Mouse (Mus musculus) midbrain, embryonic 13.5 days (tissue): Measurements from ENCODE around the gene Wdr17. TPM values are rescaled to one million over a fixed set of nuclear protein-coding genes. Genes with fewer than 3 reads are reported as not detected.

ENCODE experiments used
- ATAC-seq: fragments of 200-750 bp; cut with Nextera tagmentation; 2 replicates; pipeline ENCODE4 v1.8.0; 2017; ENCODE audit warnings: mild to moderate bottlenecking, moderate TSS enrichment, moderate library complexity
- H3K27ac ChIP-seq: fragments of 300-500 bp; sonication (generic); 2 replicates; pipeline ENCODE4 v1.5.1; 2015; ENCODE audit warnings: inconsistent platforms, mild to moderate bottlenecking, moderate library complexity
- H3K27me3 ChIP-seq: fragments of 300-500 bp; sonication (generic); 2 replicates; pipeline ENCODE4 v1.6.1; 2015; ENCODE audit warnings: mild to moderate bottlenecking, inconsistent platforms
- H3K36me3 ChIP-seq: fragments of 300-500 bp; sonication (generic); 2 replicates; pipeline ENCODE4 v1.6.1; 2015; ENCODE audit warnings: mild to moderate bottlenecking, inconsistent platforms
- H3K4me1 ChIP-seq: fragments of 300-500 bp; sonication (generic); replicated peaks from 2 replicates; pipeline ENCODE4 v1.6.1; 2015; ENCODE audit warnings: inconsistent platforms
- H3K4me2 ChIP-seq: fragments of 300-500 bp; sonication (generic); replicated peaks from 2 replicates; pipeline ENCODE4 v1.6.1; 2015; ENCODE audit warnings: moderate library complexity, mild to moderate bottlenecking, inconsistent platforms
- H3K4me3 ChIP-seq: fragments of 300-500 bp; sonication (generic); replicated peaks from 2 replicates; pipeline ENCODE4 v1.5.1; 2015; ENCODE audit warnings: mild to moderate bottlenecking, inconsistent platforms
- H3K9ac ChIP-seq: fragments of 300-500 bp; sonication (generic); replicated peaks from 2 replicates; pipeline ENCODE4 v1.6.1; 2015; ENCODE audit warnings: mild to moderate bottlenecking, inconsistent platforms
- H3K9me3 ChIP-seq: fragments of 300-500 bp; sonication (generic); 2 replicates; pipeline ENCODE4 v1.6.1; 2016; ENCODE audit warnings: mild to moderate bottlenecking, inconsistent platforms
- WGBS: fragments of 180-500 bp; shearing (Covaris S2); methylation state at CpG from one replicate; pipeline ENCODE4 v1.1.7; 2015; 5-methylcytosine and 5-hydroxymethylcytosine counted together
- polyA plus RNA-seq: library from polyadenylated mRNA; unstranded; fragments of >200 nt; fragmentation: Nextera tagmentation; extraction: Ambion mirVana; gene quantifications from 2 replicates; pipeline ENCODE4 v1.2.1, GENCODE M21; 2015

Gene Wdr17
- polyA plus RNA-seq, 1 experiment from 2014 or later: 9.5 TPM

DNA sequence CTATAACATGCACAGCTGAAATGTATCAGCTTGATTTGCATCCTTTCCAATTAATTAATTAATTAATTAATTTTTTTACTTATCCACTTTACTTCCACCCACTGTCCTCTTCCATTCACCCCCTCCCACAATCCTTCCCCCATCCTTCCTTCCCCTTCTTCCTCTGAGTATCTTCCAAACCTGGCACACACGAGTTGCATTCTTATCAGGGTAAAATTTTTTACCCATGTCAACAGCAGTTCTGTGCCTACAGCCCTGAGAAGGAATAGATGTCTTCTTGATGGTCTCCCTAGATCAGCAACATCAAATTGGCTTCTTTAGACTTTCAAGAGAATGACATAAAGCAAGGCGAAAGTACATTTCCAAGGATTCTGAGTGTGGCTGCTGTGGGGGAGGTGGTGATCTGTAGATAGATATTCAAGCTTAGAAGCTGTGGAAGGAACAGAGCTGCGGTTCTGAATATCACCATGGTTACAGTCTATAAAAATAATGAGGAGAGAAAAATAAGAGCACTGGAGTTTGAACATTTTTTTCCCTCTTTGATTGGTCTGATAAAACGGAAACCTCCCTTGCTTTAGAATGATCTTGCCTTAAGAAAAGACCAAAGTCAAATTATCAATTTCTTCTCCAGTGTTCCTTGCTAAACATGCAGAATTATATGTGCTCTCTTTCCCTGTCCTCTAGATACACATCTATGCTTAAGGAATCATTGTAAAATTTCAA lies 22.8 kb downstream of the Wdr17 start:
- Histone ChIP-seq H3K27ac (peak overlapping the region; percentile 72), H3K9me3 (no peaks in the 10 kb centered on the region), H3K4me3 (no peak overlapping the region), H3K4me2 (0 out of 2 replicates have a peak overlapping the region, but pooled peaks have one; percentile 9), H3K36me3 (no peaks in the 10 kb centered on the region), H3K9ac (no peak overlapping the region), H3K4me1 (peaks cover 9% of the 10 kb centered on the region; the same call in 1 of the 2 replicates), H3K27me3 (no peaks in the 10 kb centered on the region)
- ATAC-seq: peak; percentile 88
- 59% methylated on average over 4 of the region's 4 CpGs for WGBS

DNA sequence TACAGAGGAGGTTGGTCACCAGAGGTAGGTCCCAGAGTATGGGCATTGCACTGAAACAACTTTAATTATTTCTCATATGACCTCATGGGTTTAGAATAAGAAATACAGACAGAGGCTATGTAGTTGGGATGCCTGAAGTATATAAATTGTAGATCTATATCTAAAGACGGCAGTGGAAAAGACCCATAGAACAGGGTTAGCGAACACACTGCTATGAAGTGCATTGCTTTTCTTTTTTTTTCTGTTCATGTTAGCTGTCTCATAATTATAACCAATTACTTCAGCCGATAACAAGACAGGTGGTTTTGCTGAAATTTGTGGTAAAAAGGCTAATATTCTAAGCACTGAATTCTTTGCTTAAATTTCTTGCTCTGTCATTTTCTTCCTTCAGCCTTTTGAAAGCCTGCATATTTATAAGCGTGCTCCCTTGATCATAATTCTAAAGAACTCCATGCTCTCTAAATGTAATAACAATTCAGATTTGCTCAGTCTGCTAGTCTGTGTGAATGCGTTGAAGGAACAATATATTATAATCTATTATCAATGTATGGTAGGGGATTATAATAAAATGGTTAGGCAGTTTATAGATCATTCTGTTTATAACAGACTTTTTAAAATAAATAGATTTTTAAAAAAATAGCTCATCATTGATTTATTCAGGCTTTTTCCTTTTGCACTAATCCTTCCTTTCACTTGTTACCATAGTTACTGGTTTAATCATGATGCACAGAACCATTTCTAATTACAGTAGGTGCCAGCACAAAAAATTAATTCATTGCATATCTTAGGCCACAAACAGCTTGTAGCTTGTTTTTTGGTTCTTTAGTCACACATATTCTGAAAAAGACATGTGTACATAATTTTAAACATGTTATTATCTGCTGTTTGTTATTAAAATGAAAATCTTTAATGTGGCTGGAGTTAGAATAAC lies 50.7 kb downstream of the Wdr17 start:
- Histone ChIP-seq H3K9ac (no peak overlapping the region), H3K4me1 (peaks cover 10% of the 10 kb centered on the region), H3K27ac (peak overlapping the region; percentile 57), H3K27me3 (no peaks in the 10 kb centered on the region), H3K9me3 (no peaks in the 10 kb centered on the region), H3K4me2 (no peak overlapping the region), H3K36me3 (no peaks in the 10 kb centered on the region), H3K4me3 (no peak overlapping the region)
- peak; percentile 68 for ATAC-seq
- WGBS: 59% methylated on average over 5 of the region's 5 CpGs

DNA sequence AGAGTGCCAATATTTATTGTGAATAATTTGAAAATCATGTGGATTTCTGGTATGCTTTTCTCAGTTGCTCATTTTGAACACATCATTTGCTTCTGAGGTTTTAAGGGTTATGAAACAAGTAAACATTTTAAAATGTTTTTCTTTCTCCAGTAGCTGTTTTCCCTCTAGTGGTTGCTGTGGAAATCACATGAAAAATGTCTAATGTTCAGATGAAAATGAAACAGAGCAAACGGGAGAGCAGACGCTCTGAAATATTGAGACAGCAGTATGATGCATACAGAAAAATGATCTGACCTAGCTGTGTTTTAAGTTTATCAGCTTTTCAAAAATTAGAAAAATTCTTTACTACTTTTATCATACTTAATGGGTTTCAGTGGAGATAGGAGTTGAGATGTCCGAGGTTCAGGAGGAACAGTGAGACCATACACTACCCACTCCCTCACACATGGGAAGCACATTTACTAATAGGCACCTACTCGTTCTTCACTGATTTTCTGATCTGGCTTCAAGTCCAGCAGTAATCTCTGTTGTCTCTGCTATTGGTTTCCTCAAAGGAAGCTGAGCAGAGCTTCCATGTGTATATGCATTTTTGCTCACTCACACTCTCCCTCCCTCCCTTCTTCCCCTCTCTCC lies 57.1 kb downstream of the Wdr17 start:
- no peak overlapping the region for H3K27ac ChIP-seq
- no peak overlapping the region for H3K9ac ChIP-seq
- WGBS: 62% methylated on average over 4 of the region's 4 CpGs
- no peak for ATAC-seq
- H3K4me3 ChIP-seq: no peak overlapping the region
- H3K9me3 ChIP-seq: no peaks in the 10 kb centered on the region
- no peaks in the 10 kb centered on the region for H3K4me1 ChIP-seq
- no peaks in the 10 kb centered on the region for H3K27me3 ChIP-seq
- H3K36me3 ChIP-seq: no peaks in the 10 kb centered on the region
- H3K4me2 ChIP-seq: no peak overlapping the region

DNA sequence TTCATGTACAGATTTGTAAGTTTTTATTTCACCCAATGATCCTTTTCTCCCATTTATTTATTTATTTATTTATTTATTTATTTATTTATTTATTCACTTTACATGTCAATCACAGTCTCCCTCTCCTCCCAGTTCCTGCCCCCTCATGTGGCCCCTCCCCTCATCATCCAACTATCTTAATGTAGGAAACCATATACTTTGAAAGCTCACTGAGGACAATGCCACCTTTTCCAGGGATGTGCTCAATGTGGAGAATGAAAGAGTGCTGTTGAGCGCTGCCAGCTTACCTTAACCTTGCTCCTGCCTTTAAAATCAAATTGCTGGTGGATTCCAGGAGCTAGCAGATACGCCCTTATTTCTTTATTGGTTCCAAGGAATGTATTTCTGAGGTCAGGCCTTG lies 59.0 kb downstream of the Wdr17 start:
- no peaks in the 10 kb centered on the region for H3K27me3 ChIP-seq
- H3K4me1 ChIP-seq: no peaks in the 10 kb centered on the region
- WGBS: 83% methylated on average over 2 of the region's 2 CpGs
- H3K4me2 ChIP-seq: no peak overlapping the region
- no peaks in the 10 kb centered on the region for H3K36me3 ChIP-seq
- H3K9me3 ChIP-seq: no peaks in the 10 kb centered on the region
- H3K27ac ChIP-seq: no peak overlapping the region
- no peak for ATAC-seq
- H3K9ac ChIP-seq: no peak overlapping the region
- H3K4me3 ChIP-seq: no peak overlapping the region

DNA sequence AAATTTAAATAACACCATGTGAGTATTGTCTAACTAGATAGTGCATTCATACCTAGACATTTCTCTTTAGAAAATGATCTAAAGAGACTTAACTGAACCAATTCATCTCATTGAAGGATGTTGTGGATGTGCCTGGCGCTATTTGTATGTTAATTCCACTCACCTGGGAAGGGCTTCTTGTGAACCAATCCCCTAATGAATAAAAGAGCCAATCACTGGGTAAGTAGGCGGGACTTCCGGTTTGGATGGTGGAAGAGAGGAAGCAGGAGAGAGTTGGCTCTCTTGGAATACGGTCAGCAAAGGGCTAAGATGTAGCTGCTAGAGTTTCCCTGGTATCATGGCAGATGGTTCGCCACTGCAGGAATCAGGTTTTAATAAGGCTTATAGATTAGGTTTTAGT lies 64.0 kb downstream of the Wdr17 start:
- no peak for ATAC-seq

DNA sequence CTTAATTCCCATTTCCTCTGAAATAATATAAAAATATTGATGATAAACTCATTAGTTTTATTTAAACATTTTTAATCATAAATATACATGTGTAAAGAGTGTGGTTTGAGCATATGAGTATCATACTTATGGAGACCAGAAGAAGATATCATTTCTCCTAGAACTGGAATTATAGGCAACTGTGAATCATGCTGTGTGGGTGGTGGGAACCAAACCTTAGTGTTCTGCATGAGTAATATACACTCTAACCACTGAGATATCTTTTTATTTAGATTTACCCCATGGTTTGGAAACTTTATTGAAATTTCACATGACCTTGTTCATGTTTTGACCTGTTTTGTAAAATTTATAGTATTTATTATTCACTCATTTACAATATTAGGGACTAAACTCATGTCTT lies 68.3 kb downstream of the Wdr17 start:
- no peaks in the 10 kb centered on the region for H3K4me1 ChIP-seq
- H3K27me3 ChIP-seq: no peaks in the 10 kb centered on the region
- no peaks in the 10 kb centered on the region for H3K9me3 ChIP-seq
- H3K27ac ChIP-seq: no peak overlapping the region
- no peak overlapping the region for H3K4me2 ChIP-seq
- no peak overlapping the region for H3K4me3 ChIP-seq
- no peaks in the 10 kb centered on the region for H3K36me3 ChIP-seq
- ATAC-seq: no peak
- H3K9ac ChIP-seq: no peak overlapping the region

More for the DNA sequence above, 64.0 kb downstream of the Wdr17 start:
- Histone ChIP-seq H3K36me3 (no peaks in the 10 kb centered on the region), H3K27me3 (no peaks in the 10 kb centered on the region), H3K4me1 (no peaks in the 10 kb centered on the region), H3K27ac (no peak overlapping the region), H3K9ac (no peak overlapping the region), H3K4me2 (no peak overlapping the region), H3K9me3 (no peaks in the 10 kb centered on the region), H3K4me3 (no peak overlapping the region)
- WGBS: 96% methylated on average over 5 of the region's 5 CpGs

DNA sequence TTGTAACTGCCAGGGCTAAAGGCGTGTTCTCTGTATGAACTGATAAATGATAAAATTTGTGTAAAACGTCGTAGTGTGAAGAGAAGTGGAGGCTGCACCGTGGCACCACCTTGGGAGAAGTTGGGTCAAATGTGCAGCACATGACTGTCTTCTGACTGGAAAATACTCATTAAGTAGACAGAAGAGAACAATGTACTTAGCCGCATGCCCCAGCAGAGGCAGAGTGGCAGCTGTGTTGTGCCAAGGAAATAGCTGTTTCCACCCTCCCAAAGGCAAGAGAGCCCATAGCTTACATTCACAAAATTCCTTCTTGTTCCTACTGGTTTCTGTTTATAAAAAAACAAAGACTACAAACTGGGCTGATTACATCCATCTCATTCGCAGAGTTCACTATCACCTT lies 78.8 kb downstream of the Wdr17 start:
- Histone ChIP-seq H3K9me3 (no peaks in the 10 kb centered on the region), H3K27me3 (no peaks in the 10 kb centered on the region), H3K9ac (no peak overlapping the region), H3K4me1 (0 out of 2 replicates have a peak, but pooled peaks cover 3% of the 10 kb centered on the region), H3K4me2 (no peak overlapping the region), H3K4me3 (no peak overlapping the region), H3K27ac (no peak overlapping the region), H3K36me3 (no peaks in the 10 kb centered on the region)
- ATAC-seq: no peak
- WGBS: 65% methylated on average over 6 of the region's 6 CpGs

DNA sequence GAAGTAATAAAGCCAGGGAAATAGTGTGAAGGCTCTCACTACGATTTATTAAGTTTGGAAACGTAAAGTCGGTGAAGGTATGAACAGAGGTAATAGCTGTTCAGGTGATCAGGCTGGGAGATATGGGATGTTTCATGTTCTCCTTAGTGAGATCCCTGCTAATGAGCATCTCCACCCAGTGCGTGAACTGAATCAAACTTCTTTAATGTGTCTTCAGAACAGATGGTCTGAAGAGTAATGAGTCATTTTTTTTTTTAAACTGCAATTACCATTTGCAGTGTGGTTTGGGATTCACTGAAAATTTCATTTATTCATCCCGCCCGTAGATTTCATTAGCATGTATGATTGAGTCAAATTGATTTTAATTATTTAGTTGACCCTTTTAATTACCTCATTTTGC lies 80.8 kb downstream of the Wdr17 start:
- 79% methylated on average over 6 of the region's 6 CpGs for WGBS
- ATAC-seq: no peak
- no peaks in the 10 kb centered on the region for H3K9me3 ChIP-seq

DNA sequence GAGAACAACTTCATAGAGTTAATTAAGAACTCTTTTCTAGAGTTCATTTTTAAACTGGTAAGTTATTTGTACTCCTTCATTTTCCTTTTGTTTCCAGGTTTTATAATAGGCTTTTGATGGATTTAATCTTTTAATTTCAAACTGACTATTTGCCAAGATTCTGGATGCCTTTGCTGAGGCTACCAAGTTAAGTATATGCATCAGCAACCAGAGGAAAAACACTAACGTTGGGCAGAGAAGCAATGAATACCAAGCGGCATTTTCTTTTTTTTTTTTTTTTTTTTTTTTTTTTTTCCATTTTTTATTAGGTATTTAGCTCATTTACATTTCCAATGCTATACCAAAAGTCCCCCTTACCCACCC lies 94.3 kb downstream of the Wdr17 start:
- no peak for ATAC-seq
- Histone ChIP-seq H3K9ac (no peak overlapping the region), H3K27me3 (no peaks in the 10 kb centered on the region), H3K4me3 (no peak overlapping the region), H3K4me1 (no peaks in the 10 kb centered on the region), H3K4me2 (no peak overlapping the region), H3K9me3 (no peaks in the 10 kb centered on the region), H3K27ac (no peak overlapping the region), H3K36me3 (no peaks in the 10 kb centered on the region)
- 88% methylated on average over 2 of the region's 2 CpGs for WGBS

More for the DNA sequence above, 80.8 kb downstream of the Wdr17 start:
- H3K27me3 ChIP-seq: no peaks in the 10 kb centered on the region
- H3K36me3 ChIP-seq: no peaks in the 10 kb centered on the region
- 0 out of 2 replicates have a peak, but pooled peaks cover 3% of the 10 kb centered on the region for H3K4me1 ChIP-seq
- H3K4me3 ChIP-seq: no peak overlapping the region
- H3K9ac ChIP-seq: no peak overlapping the region
- no peak overlapping the region for H3K4me2 ChIP-seq
- no peak overlapping the region for H3K27ac ChIP-seq

DNA sequence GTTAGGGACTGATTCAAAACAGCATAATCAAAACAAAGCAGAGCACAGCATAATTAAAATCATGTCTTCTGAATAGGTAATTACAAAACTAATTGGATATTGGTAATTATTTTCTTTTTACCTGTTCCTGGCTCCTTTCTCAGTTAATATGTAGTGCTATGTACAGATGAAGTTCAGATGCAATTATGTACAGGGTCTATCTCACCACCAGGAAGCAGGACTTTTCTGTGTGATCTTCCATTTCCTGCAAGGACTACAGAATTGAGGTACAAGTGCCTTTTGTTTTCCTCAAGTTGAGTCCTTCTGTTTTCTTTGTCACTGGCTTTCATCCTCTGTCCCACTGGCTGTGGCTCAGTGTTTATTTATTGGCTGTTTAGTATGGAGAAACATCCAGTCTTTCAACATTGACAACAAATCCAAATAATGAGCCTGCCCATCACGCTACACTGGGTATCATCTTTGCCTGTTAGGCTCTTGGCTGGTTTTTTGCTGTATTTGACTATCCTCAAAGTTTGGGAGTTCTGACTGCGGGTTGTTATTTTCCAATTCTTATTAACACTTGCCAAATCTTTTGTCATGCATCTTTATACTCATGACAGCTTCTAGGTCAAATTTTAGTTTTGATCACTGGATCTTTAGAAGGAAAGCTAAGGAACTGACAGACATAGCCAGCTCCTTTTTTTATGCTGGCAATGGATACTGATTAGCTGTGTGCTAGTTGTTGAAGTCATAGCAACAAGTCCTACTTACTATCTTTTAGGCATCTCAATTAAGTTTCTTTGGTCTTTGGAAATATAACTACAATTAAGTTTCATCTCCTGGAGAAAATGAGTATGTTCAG lies 94.9 kb downstream of the Wdr17 start:
- Histone ChIP-seq H3K9me3 (no peaks in the 10 kb centered on the region), H3K27me3 (no peaks in the 10 kb centered on the region), H3K4me3 (no peak overlapping the region), H3K27ac (no peak overlapping the region), H3K36me3 (no peaks in the 10 kb centered on the region), H3K4me2 (no peak overlapping the region), H3K4me1 (no peaks in the 10 kb centered on the region), H3K9ac (no peak overlapping the region)
- ATAC-seq: no peak
- 75% methylated on average over 2 of the region's 2 CpGs for WGBS

DNA sequence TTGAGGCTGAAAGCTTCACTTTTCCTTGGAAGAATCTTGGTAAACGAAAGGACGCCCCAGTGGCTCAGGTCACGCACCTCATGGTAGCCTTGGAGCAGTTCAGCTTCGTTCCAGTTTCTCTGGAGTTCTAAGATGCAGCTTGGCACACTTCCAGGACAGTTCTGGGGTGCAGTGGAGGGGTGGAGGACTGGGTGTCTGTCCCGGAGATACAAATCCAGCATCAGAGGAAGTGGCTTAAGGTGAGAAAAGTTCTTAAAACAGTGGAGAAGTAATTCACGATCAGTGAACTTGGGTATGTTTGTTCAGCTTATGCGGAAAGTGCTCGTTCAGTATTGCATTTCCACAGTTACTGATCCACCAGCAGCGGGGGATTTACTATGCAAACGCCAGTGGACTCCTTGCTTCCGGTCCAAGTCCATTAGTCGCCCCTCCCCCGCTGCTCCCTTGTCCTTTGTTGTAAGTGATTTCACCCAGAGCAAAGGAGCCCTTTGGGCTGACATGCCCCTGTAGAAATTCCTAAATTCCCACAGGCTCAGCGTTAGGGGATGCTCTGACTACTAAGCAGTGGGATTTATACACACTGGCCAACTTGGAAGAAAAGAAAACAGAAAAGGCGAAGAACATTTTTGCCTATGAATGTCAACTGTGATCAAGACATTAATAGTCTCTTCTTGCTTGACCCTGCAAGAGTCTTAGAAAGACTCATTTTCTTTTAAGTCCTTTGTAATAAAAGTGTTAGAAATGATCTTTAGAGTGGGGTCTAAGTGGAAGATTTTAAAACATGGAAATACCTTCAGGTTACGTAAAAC lies 106.6 kb downstream of the Wdr17 start:
- H3K9ac ChIP-seq: peak overlapping the region; percentile 65
- H3K4me3 ChIP-seq: peak overlapping the region; percentile 47
- H3K27ac ChIP-seq: peak overlapping the region; percentile 71
- WGBS: 8% methylated on average over 16 of the region's 16 CpGs
- peak; percentile 88 for ATAC-seq
- H3K4me1 ChIP-seq: peaks cover 16% of the 10 kb centered on the region
- H3K4me2 ChIP-seq: peak overlapping the region; percentile 83
- no peaks in the 10 kb centered on the region for H3K27me3 ChIP-seq
- H3K9me3 ChIP-seq: no peaks in the 10 kb centered on the region
- no peaks in the 10 kb centered on the region for H3K36me3 ChIP-seq
